Mouse (Mus musculus) hindbrain, embryonic 12.5 days (tissue): ENCODE data around the gene Dpf1. TPM values are rescaled to one million over a fixed set of nuclear protein-coding genes. Genes with fewer than 3 reads are reported as not detected.

Experiments used
- ATAC-seq: fragments of 200-750 bp; cut with Nextera tagmentation; 2 replicates; pipeline ENCODE4 v1.8.0; 2017; ENCODE audit warnings: moderate TSS enrichment; ENCODE audit not compliant: low FRiP score
- H3K27ac ChIP-seq: fragments of 300-500 bp; sonication (generic); 2 replicates; pipeline ENCODE4 v1.5.1; 2016; ENCODE audit warnings: mild to moderate bottlenecking
- H3K27me3 ChIP-seq: fragments of 300-500 bp; sonication (generic); 2 replicates; pipeline ENCODE4 v1.6.1; 2016; ENCODE audit warnings: mild to moderate bottlenecking
- H3K36me3 ChIP-seq: fragments of 300-500 bp; sonication (generic); 2 replicates; pipeline ENCODE4 v1.6.1; 2016; ENCODE audit warnings: mild to moderate bottlenecking
- H3K4me1 ChIP-seq: fragments of 300-500 bp; sonication (generic); 2 replicates; pipeline ENCODE4 v1.6.1; 2016
- H3K4me2 ChIP-seq: fragments of 300-500 bp; sonication (generic); replicated peaks from 2 replicates; pipeline ENCODE4 v1.6.1; 2016; ENCODE audit warnings: mild to moderate bottlenecking
- H3K4me3 ChIP-seq: fragments of 300-500 bp; sonication (generic); 2 replicates; pipeline ENCODE4 v1.5.1; 2016; ENCODE audit warnings: mild to moderate bottlenecking
- H3K9ac ChIP-seq: fragments of 300-500 bp; sonication (generic); 2 replicates; pipeline ENCODE4 v1.6.1; 2016; ENCODE audit warnings: mild to moderate bottlenecking, moderate library complexity
- H3K9me3 ChIP-seq: fragments of 300-500 bp; sonication (generic); replicated peaks from 2 replicates; pipeline ENCODE4 v1.6.1; 2016; ENCODE audit warnings: mild to moderate bottlenecking
- WGBS: fragments of 180-500 bp; shearing (Covaris S2); methylation state at CpG from one replicate; pipeline ENCODE4 v1.1.7; 2016; 5-methylcytosine and 5-hydroxymethylcytosine counted together
- polyA plus RNA-seq: library from polyadenylated mRNA; unstranded; fragments of >200 nt; fragmentation: Nextera tagmentation; extraction: Ambion mirVana; gene quantifications from 2 replicates; pipeline ENCODE4 v1.2.1, GENCODE M21; 2016

Gene Dpf1
- polyA plus RNA-seq, 1 experiment from 2014 or later, result 102 TPM

DNA sequence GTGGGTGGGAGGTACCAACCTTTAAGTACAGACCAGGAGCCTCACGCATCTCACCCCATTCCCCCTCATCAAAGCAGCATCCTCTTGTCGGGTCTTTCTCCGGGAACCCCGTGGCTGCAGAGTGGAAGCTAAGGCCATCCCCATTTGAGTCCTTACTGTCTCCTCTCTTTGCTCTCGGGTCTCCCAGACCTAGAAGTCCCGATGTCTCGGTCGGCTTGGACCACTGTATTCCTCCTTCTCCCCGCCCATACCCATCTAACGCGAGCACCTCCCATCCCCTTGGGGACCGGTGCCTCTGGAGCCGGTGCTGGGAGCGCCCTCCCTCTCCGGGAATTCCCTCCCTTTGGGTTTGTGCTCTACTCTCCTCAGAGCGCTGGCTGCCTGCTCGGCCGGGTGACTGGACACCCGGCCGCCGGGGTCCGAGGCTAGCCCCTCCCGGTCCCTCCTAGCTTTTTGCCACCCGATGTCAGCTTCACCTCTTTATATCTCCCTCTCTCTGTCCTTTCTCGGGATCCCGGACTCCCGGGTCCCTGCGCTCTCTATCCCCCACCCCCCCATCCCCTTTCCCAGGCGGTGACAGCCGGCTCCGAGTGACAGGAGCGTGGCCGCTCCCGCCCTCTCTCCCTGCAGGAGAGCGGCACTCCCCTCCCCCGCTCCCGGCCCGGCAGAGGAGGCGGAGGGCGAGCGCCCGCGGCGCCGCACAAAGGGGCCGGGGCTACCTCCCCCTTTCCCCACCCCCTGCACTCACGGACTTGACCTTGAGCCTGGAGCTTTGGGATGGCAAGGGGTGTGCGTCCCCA is 912 bp downstream of the Dpf1 start:
- Histone ChIP-seq H3K36me3 (no peaks in the 10 kb centered on the region), H3K4me2 (peak overlapping the region; percentile 86), H3K4me3 (peak overlapping the region; percentile 71), H3K9me3 (no peaks in the 10 kb centered on the region), H3K27me3 (peaks cover 3% of the 10 kb centered on the region; the same call in 1 of the 2 replicates), H3K4me1 (peaks cover 61% of the 10 kb centered on the region), H3K9ac (peak overlapping the region; percentile 87), H3K27ac (peak overlapping the region; percentile 92)
- WGBS, result under 1% methylated on average over 44 of the region's 48 CpGs
- ATAC-seq, result peak; percentile 18; the same call in 1 of the 2 replicates

DNA sequence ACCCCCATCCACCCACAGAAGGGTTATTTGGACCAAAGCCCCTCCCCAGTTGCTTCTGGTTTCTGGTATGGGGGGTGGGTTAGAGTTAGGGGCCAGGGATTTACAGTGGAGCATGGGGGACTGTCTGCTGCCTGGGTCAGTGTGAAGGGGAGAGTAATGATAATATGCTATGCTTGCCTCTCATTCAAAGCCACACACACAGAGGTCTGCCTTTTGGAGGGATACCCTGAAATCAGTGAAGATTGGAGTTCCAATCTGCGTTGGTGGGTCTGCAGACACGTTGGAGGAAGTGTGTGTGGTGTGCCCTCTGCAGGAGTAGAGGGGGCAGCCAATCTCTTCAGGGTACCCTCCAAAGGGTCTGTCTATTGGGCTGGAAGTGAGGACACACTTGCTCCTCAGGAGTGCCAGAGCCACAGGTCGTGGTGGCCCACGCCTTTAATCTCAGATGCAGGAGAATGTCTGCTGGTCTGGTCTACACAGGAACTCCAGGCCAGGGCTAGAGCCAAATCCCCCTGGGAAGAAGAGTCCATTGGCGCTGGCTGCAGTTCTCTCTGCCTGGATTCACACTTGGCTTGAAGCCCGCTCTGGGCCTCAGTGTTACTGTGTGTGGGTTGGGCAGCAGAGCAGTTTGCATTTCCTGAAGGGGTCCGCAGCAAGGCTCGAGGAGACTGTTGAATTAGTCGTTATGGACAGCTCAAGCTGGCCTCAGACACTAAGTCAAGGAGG is 1.7 kb downstream of the Dpf1 start:
- Histone ChIP-seq H3K27ac (peak overlapping the region; percentile 92), H3K4me2 (peak overlapping the region; percentile 86), H3K27me3 (peaks cover 6% of the 10 kb centered on the region; the same call in 1 of the 2 replicates), H3K4me1 (peaks cover 68% of the 10 kb centered on the region), H3K9me3 (no peaks in the 10 kb centered on the region), H3K4me3 (peak overlapping the region; percentile 71), H3K36me3 (0 out of 2 replicates have a peak, but pooled peaks cover 3% of the 10 kb centered on the region), H3K9ac (peak overlapping the region; percentile 87)
- WGBS, result 10% methylated on average over 9 of the region's 9 CpGs
- no peak for ATAC-seq

DNA sequence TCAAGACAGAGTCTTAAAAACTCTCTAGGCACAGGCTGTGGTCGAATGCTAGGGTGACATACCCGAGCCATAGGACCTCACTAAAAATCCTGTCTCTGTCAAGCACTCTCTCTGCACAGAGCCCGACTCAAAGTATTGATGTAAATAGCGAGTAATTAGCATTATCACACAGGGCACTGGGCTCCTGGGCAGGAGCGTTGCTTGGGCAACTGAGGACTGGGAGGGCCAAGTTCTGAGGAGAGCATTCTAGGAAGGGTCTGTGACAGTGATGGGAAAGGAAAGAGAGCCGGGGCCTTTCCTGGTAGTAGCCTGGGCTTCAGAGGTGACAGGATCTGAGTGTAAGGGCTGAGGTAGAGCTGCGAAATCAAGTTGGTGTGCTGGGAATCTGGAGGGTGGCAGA is 2.4 kb downstream of the Dpf1 start:
- H3K36me3 ChIP-seq, result peaks cover 5% of the 10 kb centered on the region
- H3K27me3 ChIP-seq, result peaks cover 6% of the 10 kb centered on the region; the same call in 1 of the 2 replicates
- H3K9me3 ChIP-seq, result no peaks in the 10 kb centered on the region
- ATAC-seq, result no peak
- H3K9ac ChIP-seq, result peak overlapping the region; percentile 87
- H3K4me2 ChIP-seq, result peak overlapping the region; percentile 86
- WGBS, result 21% methylated on average over 7 of the region's 7 CpGs
- 0 out of 2 replicates have a peak overlapping the region, but pooled peaks have one; percentile 4 for H3K4me3 ChIP-seq
- H3K4me1 ChIP-seq, result peaks cover 73% of the 10 kb centered on the region
- peak overlapping the region; percentile 92 for H3K27ac ChIP-seq

DNA sequence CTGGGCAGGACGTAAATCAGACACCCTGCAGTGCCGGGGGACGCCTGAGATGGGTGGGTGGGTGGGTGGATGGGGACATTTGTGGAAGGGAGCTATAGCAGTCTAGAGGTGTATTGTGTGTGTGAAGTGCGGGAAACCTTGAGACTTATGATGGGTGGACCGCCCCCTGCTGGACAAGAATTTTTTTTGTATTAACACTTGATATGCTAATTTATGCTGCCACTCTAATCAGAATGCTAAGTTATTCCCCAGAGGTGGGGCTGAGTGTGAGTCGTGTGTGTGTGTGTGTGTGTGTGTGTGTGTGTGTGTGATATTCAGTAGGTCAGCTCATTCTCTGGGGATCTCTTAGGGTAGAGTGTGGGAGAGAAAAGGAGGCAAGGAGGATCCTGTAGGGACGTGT is 2.9 kb downstream of the Dpf1 start:
- H3K27me3 ChIP-seq, result peaks cover 6% of the 10 kb centered on the region; the same call in 1 of the 2 replicates
- H3K4me3 ChIP-seq, result 0 out of 2 replicates have a peak overlapping the region, but pooled peaks have one; percentile 77
- peaks cover 73% of the 10 kb centered on the region for H3K4me1 ChIP-seq
- no peaks in the 10 kb centered on the region for H3K9me3 ChIP-seq
- H3K27ac ChIP-seq, result peak overlapping the region; percentile 92
- 0 out of 2 replicates have a peak, but pooled peaks have one; percentile 0 for ATAC-seq
- peaks cover 10% of the 10 kb centered on the region for H3K36me3 ChIP-seq
- peak overlapping the region; percentile 86 for H3K4me2 ChIP-seq
- H3K9ac ChIP-seq, result peak overlapping the region; percentile 87; the same call in 1 of the 2 replicates
- WGBS, result 17% methylated on average over 7 of the region's 7 CpGs

DNA sequence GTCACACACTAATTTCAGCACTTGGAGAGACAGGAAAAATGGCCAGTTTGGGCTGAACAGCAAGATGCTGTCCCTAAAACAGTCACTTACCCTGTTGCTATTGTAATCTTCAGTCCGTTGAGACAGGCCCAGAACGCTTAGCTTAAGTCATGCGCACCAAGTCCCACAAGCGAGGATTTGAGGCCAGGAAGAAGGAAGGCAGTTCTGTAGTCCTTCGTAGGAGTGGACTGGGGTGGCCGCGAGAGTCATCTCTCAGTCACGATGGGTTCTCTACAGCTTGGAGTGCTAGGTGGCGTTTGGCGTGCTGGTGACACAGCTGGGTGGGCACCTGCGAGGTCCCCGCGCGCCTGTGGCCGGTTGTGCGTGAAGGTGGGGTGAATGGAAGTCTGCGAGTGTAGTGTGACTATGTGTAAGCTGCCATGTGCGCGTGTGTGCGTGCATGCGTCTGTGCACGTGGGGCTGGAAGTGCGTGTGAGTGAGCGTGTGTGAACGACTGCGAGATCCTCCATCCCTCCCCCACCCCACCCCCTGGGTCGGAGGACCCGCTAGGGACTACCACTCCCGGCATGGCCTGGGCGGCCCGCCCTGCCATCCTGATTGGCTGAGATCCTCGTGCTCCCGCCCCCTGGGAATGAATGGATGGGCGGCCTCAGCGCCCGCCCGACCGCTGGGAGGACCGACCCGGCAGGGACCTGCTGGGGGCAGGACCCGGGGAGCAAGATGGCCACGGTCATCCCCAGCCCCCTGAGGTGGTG is 3.8 kb downstream of the Dpf1 start:
- WGBS, result 1% methylated on average over 40 of the region's 42 CpGs
- Histone ChIP-seq H3K4me1 (peaks cover 77% of the 10 kb centered on the region), H3K4me2 (peak overlapping the region; percentile 86), H3K4me3 (peak overlapping the region; percentile 77), H3K27ac (peak overlapping the region; percentile 92), H3K36me3 (peaks cover 17% of the 10 kb centered on the region), H3K27me3 (peaks cover 6% of the 10 kb centered on the region; the same call in 1 of the 2 replicates), H3K9ac (peak overlapping the region; percentile 82), H3K9me3 (no peaks in the 10 kb centered on the region)
- peak; percentile 64 for ATAC-seq

DNA sequence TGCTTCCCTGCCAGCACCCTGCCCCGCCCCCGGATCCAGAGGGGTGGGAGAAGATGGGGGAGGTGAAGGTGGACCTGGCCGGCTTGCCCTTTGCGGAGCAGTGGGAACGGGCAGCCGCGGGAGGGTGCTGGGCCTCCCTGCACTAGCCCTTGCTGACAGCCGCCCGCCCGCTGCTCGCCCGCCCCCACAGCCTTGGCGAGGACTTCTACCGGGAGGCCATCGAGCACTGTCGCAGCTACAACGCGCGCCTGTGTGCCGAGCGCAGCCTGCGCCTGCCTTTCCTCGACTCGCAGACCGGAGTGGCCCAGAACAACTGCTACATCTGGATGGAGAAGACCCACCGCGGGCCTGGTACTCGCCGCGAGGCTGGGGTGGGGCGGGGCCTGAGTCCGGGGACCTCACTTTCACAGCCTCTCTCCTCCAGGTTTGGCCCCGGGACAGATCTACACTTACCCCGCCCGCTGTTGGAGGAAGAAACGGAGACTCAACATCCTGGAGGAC is 5.5 kb downstream of the Dpf1 start:
- H3K27me3 ChIP-seq, result peaks cover 6% of the 10 kb centered on the region; the same call in 1 of the 2 replicates

DNA sequence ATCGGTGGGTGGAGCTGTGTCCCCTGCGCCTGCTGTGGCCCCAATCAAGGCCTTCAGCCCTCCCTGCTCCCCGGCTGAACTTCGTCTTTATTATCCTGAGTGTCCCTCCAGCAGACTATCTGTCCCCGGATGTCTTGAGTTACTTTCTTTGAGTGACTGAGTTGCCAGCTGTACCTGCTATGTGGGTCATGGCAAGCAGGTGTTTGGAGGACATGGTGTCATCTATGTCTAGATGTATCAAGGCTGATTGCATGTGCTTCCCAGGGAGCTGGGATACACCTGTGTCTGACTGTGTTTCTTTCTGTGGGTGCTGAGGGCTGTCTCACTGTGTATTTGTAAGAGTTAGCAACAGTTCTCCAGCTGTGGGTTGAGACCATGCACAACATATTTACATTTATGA is 6.0 kb downstream of the Dpf1 start:
- H3K9ac ChIP-seq, result peak overlapping the region; percentile 82
- peak overlapping the region; percentile 77 for H3K4me3 ChIP-seq
- H3K27ac ChIP-seq, result peak overlapping the region; percentile 92; the same call in 1 of the 2 replicates
- peaks cover 84% of the 10 kb centered on the region for H3K4me1 ChIP-seq
- H3K36me3 ChIP-seq, result peaks cover 26% of the 10 kb centered on the region
- no peaks in the 10 kb centered on the region for H3K9me3 ChIP-seq
- 11% methylated on average over 5 of the region's 5 CpGs for WGBS
- no peak for ATAC-seq
- peaks cover 6% of the 10 kb centered on the region; the same call in 1 of the 2 replicates for H3K27me3 ChIP-seq
- H3K4me2 ChIP-seq, result peak overlapping the region; percentile 86

More for the DNA sequence above, 5.5 kb downstream of the Dpf1 start:
- Histone ChIP-seq H3K9ac (peak overlapping the region; percentile 82), H3K9me3 (no peaks in the 10 kb centered on the region), H3K4me3 (peak overlapping the region; percentile 77), H3K4me1 (peaks cover 83% of the 10 kb centered on the region), H3K27ac (peak overlapping the region; percentile 92), H3K4me2 (peak overlapping the region; percentile 86), H3K36me3 (peaks cover 23% of the 10 kb centered on the region)
- no peak for ATAC-seq
- 2% methylated on average over 36 of the region's 36 CpGs for WGBS

DNA sequence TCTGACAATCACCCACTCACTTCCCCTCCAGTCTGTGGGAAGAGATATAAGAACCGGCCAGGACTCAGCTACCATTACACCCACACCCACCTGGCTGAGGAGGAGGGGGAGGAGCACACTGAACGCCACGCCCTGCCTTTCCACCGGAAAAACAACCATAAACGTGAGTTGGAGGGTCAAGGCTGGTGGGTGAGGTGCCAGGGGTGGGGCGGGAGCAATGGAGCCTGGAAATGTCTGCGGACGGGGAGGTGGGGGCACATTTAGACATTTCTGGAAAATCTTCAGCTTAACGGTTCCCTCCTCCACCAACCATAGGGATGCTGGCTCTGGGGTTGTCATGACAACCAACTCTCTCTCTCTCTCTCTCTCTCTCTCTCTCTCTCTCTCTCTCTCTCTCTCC is 9.3 kb downstream of the Dpf1 start:
- Histone ChIP-seq H3K4me3 (no peak overlapping the region), H3K27ac (peak overlapping the region; percentile 64; the same call in 1 of the 2 replicates), H3K36me3 (peaks cover 36% of the 10 kb centered on the region), H3K9ac (peak overlapping the region; percentile 32; the same call in 1 of the 2 replicates), H3K9me3 (no peaks in the 10 kb centered on the region), H3K4me1 (peaks cover 85% of the 10 kb centered on the region), H3K27me3 (peaks cover 6% of the 10 kb centered on the region; the same call in 1 of the 2 replicates), H3K4me2 (peak overlapping the region; percentile 32)
- 34% methylated on average over 8 of the region's 9 CpGs for WGBS
- ATAC-seq, result no peak

DNA sequence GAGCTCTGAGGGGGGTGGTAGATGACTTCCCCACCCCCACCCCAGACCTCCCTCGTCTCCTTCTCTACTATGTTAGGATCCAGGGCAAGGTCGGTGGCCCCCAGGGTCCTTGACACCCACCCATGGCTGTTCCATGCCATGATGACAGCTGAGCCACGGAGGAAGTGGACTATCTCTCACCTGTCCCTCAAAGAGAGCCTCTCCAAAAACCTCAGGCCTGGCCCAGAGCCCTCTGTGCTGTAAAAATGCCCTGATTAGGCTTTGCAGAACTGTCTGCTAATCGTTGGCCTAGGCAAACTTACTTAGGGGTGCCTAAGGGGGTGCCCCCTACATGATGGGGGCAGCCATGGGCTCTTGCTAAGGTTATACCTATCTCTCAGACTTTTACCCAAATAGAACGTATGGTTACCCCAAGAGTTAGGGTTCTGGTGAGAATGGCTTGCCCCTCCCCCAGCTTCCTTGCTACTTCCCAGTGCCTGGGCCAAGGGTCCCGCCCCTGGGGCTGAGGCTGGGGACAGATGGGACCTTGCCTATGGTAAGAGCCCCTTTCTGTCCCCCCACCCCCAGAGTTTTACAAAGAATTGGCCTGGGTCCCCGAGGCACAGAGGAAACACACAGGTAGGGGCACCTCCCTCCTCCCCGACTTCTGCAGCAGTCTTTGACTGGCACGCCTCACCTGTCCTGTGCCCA is 10.0 kb downstream of the Dpf1 start:
- WGBS, result 52% methylated on average over 9 of the region's 9 CpGs
- H3K9me3 ChIP-seq, result no peaks in the 10 kb centered on the region
- peaks cover 6% of the 10 kb centered on the region; the same call in 1 of the 2 replicates for H3K27me3 ChIP-seq
- peak overlapping the region; percentile 32; the same call in 1 of the 2 replicates for H3K9ac ChIP-seq
- H3K4me3 ChIP-seq, result no peak overlapping the region
- H3K27ac ChIP-seq, result peak overlapping the region; percentile 98; the same call in 1 of the 2 replicates
- H3K4me1 ChIP-seq, result peaks cover 86% of the 10 kb centered on the region
- no peak for ATAC-seq
- peaks cover 36% of the 10 kb centered on the region for H3K36me3 ChIP-seq
- H3K4me2 ChIP-seq, result peak overlapping the region; percentile 19

DNA sequence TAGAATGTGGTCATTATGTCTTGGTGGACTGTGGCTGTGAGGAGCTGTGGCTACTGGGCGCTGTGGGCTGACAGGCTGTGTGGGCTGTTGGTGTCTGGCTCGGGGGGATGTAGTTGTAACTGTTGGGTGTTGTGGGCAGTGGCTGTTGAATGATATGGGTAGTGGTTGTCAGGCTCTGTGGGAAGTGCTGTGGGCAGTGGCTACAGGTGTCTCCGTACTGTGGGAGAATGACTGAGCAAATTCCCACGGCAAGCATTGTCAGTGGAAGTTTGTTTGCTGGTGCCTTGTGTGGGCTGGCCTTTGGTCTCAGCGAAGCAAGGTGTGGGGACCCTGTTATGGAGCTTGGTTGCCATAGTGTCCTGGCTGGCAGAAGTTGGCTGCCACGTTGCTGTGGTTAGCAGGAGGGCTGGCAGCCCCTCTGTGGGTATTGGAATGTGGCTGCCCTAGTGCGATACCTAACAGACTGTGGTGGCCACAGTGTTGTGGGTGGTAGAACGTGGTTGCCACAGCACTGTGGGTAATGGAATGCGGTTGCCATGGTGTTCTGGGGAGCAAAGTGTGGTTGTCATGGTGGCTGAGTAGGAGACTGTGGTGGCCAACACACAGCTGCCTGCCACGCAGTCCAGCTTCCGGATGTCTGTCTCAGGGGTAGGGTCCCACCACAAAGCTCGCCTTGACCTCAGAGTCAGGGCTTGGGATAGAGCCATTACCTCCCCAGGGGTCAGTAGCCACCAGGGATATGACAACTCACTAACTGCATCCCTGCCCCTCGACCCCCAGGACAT is 11.3 kb downstream of the Dpf1 start:
- H3K9ac ChIP-seq, result peak overlapping the region; percentile 46; the same call in 1 of the 2 replicates
- no peak overlapping the region for H3K4me3 ChIP-seq
- peak overlapping the region; percentile 22 for H3K4me2 ChIP-seq
- H3K27me3 ChIP-seq, result no peaks in the 10 kb centered on the region
- H3K27ac ChIP-seq, result peak overlapping the region; percentile 98; the same call in 1 of the 2 replicates
- 44% methylated on average over 13 of the region's 13 CpGs for WGBS
- peak; percentile 14; the same call in 1 of the 2 replicates for ATAC-seq
- H3K36me3 ChIP-seq, result peaks cover 33% of the 10 kb centered on the region
- peaks cover 86% of the 10 kb centered on the region for H3K4me1 ChIP-seq
- H3K9me3 ChIP-seq, result no peaks in the 10 kb centered on the region
